Mouse (Mus musculus): ENCODE measurements around the gene Cfap161. TPM values are rescaled to one million over a fixed set of nuclear protein-coding genes. Genes with fewer than 3 reads are reported as not detected.

The Cfap161 gene
- total RNA-seq, 2 experiments from 2014 or later: not detected

GRCm38 (mm10) chr7:83742026-83742425 is 52.7 kb downstream of the Cfap161 start:
- DNase-seq (ENCODE audit: low spot score): no peak

- DNase-seq (ENCODE audit: low spot score): no peak
Measured at GRCm38 (mm10) chr7:83739680-83740310, 54.9 kb downstream of the Cfap161 start.

DNA sequence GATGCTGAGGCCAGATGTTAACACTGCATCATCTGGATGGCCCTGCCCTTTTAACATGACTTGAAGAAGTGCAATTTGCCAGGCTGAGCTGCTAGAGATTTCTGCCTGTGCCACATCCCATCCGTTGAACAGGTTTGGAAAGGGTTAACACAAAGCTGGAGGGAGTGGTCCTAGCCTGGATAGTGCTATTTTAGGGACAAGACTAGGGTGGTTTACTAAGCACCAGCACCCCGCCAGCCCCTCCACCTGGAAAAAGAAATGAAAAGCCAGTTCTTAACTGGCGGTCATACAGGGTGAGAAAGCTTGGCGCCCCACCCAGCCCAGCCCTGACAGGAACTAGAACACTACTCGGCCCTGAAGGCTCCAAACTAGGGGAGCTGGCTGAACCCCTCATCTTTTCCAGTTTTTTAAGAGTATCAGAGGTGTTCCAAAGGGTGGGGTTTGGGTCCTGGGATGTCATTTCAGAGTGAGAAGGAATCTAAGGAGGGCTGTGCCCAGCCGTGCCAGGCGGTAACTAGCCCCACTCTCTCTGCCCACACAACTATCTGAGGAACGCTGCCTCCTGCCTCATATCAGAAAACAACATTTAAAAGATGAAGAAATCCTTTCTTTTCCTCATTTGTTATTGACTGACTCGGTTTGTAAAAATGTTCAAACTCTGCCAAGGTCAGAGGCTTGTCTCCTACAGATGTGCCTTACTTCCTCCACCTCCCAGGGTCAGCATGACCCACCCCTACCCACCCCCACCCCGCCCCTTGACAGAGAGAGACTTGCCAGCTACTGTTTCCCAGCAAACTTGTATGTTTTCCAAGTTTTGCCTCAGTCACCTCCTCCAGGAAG is 55.8 kb downstream of the Cfap161 start:
- DNase-seq (ENCODE audit: low spot score): no peak

- DNase-seq (ENCODE audit: low spot score): no peak
Measured at GRCm38 (mm10) chr7:83737914-83738490, 56.7 kb downstream of the Cfap161 start.

- DNase-seq (ENCODE audit: low spot score): no peak
Measured at GRCm38 (mm10) chr7:83736341-83737115, 58.2 kb downstream of the Cfap161 start.

GRCm38 (mm10) chr7:83735108-83735781 is 59.4 kb downstream of the Cfap161 start:
- DNase-seq (ENCODE audit: low spot score): no peak

GRCm38 (mm10) chr7:83734671-83735082 is 60.0 kb downstream of the Cfap161 start:
- DNase-seq (ENCODE audit: low spot score): no peak

- DNase-seq (ENCODE audit: low spot score): no peak
Measured at GRCm38 (mm10) chr7:83734246-83734645, 60.4 kb downstream of the Cfap161 start.

DNA sequence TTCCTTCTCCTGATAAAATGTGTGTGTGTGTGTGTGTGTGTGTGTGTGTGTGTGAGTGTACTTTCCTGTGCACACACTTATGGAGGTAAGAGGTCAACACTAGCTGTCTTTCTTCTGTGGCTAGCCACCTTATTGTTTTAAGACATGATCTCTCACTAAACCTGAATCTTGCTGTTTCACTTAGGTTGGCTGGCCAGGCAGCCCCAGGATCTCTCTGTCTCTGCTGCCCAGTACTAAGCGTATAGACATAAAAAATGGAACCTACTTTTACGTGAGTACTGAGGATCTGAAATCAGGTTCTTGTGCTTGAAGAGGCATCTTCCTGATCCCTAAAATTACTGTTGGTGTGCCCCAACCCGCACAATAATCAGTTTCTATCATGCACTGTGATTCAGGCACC is 61.9 kb downstream of the Cfap161 start:
- no peak for DNase-seq (ENCODE audit: low spot score)

- DNase-seq (ENCODE audit: low spot score): no peak
Measured at GRCm38 (mm10) chr7:83731961-83732666, 62.6 kb downstream of the Cfap161 start.

DNA sequence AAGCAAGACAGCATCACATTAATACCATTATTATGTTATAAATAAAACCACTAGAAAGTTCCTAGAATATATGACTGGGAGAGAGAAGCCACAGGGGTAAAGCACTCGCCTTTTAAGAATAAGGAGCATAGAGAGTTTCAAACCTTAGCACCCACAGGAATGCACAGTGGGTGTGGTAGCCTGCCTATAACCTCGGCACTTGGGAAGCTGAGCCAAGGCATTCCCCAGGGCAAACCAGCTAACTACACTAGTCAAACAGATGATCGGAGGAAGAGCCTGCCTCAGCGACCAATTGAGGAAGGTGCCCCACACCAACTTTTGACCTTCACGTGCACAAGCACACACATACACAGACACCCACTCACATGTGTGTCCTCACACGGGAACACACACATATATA is 63.4 kb downstream of the Cfap161 start:
- DNase-seq (ENCODE audit: low spot score): no peak

DNA sequence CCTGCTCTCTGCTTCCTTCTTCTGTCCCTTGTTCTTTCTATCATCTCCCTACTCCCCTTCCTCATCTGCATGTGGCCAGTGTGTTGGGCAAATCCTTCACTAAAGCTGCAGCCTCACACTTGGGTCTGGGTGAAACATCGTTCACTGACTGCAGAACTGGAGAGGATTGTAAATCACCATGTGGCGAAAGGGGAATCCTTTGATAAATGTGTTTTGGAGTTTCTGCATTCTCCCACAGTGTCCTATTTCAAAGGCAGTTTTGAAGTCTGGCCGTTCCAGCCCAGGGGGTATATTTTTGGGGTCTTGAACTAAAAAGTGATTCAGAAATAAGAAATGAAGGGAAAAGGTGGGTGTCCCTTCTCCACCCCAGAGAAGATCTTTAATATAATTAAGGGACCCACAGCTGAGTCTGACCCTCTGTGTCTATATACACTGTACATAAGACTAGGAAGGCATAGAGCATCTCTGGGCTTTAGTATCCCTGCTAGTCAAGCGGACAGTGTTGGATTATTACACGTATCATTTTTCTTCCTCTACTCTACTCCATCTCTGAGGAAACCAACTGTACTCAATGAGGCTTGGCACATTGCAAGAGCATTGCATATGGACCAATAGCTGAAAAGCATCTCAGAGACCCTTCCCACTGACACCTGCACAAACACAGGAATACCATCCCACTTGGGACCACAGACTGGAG is 67.6 kb downstream of the Cfap161 start:
- no peak for DNase-seq (ENCODE audit: low spot score)

GRCm38 (mm10) chr7:83725801-83726200 is 68.9 kb downstream of the Cfap161 start:
- no peak for DNase-seq (ENCODE audit: low spot score)

- no peak for DNase-seq (ENCODE audit: low spot score)
Measured at GRCm38 (mm10) chr7:83724541-83724940, 70.1 kb downstream of the Cfap161 start.

Other genes with a start within 250 kb of the Cfap161 start
- gene Tmc3, start 210.0 kb downstream of the Cfap161 start, total RNA-seq (2021): under 1 TPM; 0.02 to 0.07 TPM
- 1 to 10 TPM; 3.1 to 4.1 TPM for gene Stard5, start 162.9 kb downstream of the Cfap161 start, total RNA-seq (2021)
- gene Il16, start 49.2 kb downstream of the Cfap161 start, total RNA-seq (2021): 1 to 10 TPM; 1.5 to 2.2 TPM
- 1 to 10 TPM; 1.4 to 3.6 TPM for gene Tlnrd1, start 89.4 kb upstream of the Cfap161 start, total RNA-seq (2021)
- gene Mesd, start 89.6 kb upstream of the Cfap161 start, total RNA-seq (2021): 10 to 100 TPM; 23.4 to 28.7 TPM